ENCODE assay signal across 30 mouse cellular contexts in the genomic region with DNA sequence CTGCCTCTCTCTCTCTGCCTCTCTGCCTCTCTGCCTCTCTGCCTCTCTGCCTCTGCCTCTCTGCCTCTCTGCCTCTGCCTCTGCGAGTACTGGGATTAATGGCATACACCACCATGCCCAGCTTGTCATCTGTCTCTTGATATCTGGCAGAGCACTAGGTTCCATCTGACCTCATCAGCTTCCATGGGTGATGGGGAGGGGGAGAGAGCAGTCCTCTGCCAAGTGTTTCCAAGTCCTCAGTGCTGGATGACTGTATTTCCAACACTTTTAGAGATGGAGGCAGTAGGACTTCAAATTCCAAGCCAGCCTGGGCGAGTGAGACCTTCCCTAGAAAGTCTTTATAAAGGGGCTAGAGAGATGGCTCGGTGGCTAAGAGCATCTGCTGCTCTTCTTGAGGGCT.
"Had no signal": no experiment of that assay in that cellular context is flagged by ENCODE, and none has a peak within 500 bp of the region (broad histone marks: within the 10 kb centered on the region; RNA-seq: fewer than 3 reads in every experiment).

No protein-coding gene starts in this region.

- ATAC-seq: liver, embryonic 12.5 days; liver, postnatal 0 days; lung, postnatal 0 days; midbrain, embryonic 13.5 days; midbrain, embryonic 15.5 days; midbrain, embryonic 16.5 days had no signal

- H3K27ac ChIP-seq: limb, embryonic 10.5 days; limb, embryonic 12.5 days; limb, embryonic 13.5 days; limb, embryonic 15.5 days; liver, embryonic 12.5 days; liver, embryonic 13.5 days; liver, embryonic 14.5 days; liver, embryonic 15.5 days; lung, embryonic 15.5 days; macrophage; midbrain, embryonic 10.5 days; midbrain, embryonic 12.5 days; midbrain, embryonic 13.5 days; midbrain, embryonic 15.5 days; neural tube, embryonic 12.5 days had no signal

- H3K4me3 ChIP-seq: limb, embryonic 10.5 days; limb, embryonic 12.5 days; limb, embryonic 13.5 days; limb, embryonic 15.5 days; liver, embryonic 12.5 days; liver, embryonic 13.5 days; liver, embryonic 15.5 days; lung, embryonic 15.5 days; megakaryocyte, embryonic 14.5 days; midbrain, embryonic 10.5 days; midbrain, embryonic 12.5 days; midbrain, embryonic 13.5 days; midbrain, embryonic 15.5 days; myocyte; neural tube, embryonic 12.5 days had no signal

- H3K27me3 ChIP-seq: midbrain, embryonic 15.5 days had no signal

- H3K9me3 ChIP-seq: liver, embryonic 15.5 days; lung, embryonic 15.5 days; midbrain, embryonic 13.5 days; midbrain, embryonic 15.5 days had no signal

- H3K36me3 ChIP-seq: limb, embryonic 10.5 days; limb, embryonic 12.5 days; limb, embryonic 13.5 days; limb, embryonic 15.5 days; liver, embryonic 12.5 days; liver, embryonic 13.5 days; liver, embryonic 15.5 days; lung, embryonic 15.5 days; midbrain, embryonic 13.5 days; midbrain, embryonic 15.5 days had no signal

- DNase-seq: left cerebral cortex, postnatal 4 days; liver; liver, embryonic 13.5 days; liver, postnatal 0 days; lung, adult 18-20 months; lung, adult 2 months; lung, embryonic 14.5 days; lung, postnatal 10 days; lung, postnatal 14 days; lung, postnatal 36 days; lung, postnatal 4 days; midbrain, embryonic 14.5 days had no signal
